Mouse (Mus musculus) ovary, adult 18-20 months (tissue): ENCODE results near the gene Rufy1.
"Not testable (repeated sequence)": the region's sequence is repeated elsewhere in the genome, so short reads cannot be mapped to it uniquely, and the experiment has no call there.

Experiments
- DNase-seq: peaks from one replicate; pipeline ENCODE4 v3.0.0; 2022; ENCODE audit warnings: low spot score, mixed read lengths

Rufy1 gene

DNA sequence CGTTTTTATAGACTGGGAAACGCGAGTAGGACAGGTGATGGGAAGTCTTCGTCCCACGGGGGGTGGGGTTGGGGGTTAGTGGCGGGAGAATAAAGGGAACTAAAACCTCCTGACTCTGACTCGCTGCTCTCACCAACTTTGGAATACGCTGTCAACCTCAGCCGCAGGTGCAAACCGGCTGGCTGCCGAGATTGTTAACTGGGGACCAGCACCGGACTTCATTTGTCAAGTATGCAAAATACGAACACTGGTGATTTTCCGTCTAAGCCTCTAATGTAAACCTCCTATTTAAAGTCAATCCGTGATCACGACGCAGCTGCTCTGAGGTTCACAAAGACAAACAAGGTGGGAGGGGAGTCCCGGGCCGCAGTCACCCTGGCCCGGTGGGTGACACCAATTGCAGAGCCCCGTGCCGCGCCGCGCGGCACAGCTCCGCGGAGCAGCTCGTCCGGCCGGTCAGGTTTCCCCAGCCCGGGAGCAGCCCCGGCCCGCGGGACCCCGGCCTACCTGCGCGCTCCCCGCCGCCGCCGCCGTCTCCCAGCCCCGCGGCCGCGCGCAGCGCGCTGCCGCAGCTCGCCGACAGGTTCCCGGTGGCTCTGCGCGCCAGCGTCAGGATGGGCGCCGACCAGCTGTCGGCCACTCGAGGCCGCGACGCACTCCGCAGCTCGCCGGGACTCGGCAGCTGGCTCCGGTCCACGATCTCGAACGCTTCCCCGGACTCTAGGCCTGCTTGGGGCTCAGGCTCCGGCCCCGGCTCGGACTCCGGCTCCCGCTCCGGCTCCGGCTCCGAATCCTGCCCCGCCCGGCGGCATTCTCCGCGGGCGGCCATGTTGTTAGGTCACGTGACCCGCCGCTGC is at the start of gene Rufy1:
Rufy1 (minus strand) TSS at position 849 of the 857 bp plus-strand sequence.
- peak; percentile 64 for DNase-seq

DNA sequence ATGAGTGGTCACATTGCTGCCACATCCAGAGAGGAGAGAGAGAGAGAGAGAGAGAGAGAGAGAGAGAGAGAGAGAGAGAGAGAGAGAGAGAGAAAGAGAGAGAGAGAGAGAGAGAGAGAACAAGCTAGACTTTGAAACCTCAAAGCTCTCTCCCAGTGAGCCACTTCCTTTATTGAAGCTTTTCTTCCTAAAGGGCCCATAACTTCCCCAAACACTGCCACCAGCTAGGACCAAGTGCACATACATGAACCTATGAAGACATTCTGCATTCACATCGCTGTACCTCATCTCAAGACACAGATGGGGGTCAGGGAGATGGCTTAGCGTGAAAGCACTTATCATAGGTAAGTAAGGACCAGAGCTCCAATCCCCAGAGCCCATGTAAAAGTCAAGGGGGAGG is 47.1 kb upstream of the Rufy1 start:
- no peak for DNase-seq

DNA sequence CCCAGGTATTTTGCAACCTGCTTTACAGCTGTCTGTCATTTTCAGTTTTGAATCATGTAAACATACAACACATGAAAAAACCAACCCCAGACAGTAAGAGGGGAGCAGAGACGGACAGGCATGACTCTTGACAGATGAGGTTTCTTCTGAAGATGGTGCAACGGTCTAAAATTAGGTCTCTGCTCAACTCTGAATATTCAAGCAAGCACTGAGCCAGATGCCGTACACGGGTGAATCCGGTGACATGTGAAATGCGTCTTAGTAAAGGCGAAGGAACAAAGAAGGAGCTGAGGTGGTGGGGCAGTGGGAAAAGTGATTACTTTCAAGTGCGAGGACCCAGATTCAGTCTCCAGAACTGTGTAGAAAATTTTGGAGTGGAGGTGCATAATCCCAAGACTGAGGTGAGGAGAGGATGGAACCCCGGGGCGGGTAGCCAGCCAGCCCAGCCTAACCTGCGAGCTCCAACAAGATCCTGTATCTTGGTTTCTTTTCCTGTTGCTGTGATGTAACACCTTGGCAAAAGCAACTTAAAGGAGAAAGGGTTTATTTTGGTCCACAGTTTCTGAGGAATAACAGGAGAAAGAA is 46.7 kb upstream of the Rufy1 start:
- no peak for DNase-seq

DNA sequence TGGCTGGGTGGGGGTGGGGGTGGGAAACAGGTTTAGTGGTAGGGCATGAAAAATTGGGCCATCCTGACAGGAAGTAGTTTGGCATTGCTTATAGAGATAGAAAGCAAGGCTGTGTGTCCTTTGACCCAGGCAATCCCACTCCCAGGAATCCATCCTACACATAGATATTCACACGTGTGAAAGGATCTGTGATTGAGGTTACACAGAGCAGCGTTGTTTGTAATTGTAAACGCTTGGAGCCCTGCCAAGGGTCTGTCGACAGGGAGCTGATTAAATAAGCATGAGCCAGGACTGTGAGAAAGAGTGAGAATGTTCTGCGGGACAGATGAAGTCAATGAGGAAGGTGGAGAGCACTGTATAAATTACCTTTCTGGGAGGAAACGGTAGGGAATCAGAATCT is 46.0 kb upstream of the Rufy1 start:
- no peak for DNase-seq

DNA sequence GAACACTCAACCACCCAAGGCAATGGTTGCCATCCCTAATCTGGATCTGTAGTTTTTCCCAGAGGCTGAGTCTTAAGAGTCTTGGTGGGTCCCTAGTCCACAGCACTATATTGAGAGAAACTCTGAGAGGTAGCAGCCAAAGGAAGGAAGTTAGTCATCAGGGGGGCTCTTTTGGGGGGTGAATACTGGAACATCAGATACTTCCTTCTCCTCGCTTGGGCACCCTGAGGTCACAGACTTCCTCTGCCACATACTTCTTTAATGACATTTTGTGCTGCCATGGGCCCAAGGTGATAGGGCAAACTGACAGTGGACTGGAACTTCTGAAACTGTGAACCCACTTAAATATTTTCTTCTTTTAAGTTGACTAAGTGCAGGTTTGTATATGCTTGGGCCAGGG is 43.0 kb upstream of the Rufy1 start:
- DNase-seq = no peak

DNA sequence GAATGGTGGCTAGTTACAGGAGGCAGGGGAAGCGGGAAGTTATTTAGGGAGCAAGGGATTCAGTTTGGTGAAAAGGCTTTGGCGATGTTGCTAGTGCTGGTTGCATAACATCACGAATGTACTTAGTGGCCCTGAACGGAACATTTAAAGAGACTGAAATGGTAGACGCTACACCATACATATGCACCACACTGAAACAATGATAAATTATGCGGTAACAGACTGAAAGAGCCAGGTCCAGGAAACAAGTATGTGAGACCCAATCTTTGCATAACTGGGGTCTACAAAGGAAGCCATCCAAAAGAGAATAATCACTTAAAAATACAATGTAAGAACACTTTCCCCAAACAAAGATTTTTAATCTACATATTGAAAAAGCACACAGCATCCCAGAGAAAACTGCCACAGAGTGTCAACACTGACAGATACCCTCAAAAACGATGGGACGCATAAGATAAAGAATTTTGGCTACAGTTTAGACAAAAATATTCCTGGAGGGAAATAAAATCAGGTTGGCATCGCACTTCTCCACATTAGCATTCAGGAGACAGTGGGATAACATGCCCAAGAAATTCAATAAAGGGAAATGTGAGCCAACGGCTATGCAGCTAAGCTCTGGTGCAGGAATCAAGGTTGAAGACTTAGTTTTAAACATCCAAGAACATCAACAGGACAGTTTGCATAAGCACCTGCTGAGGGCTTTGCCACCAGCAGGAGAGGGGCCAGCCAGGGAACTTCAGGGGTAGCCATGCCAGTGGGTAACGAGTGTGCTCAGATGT is 41.4 kb upstream of the Rufy1 start:
- DNase-seq = no peak

DNA sequence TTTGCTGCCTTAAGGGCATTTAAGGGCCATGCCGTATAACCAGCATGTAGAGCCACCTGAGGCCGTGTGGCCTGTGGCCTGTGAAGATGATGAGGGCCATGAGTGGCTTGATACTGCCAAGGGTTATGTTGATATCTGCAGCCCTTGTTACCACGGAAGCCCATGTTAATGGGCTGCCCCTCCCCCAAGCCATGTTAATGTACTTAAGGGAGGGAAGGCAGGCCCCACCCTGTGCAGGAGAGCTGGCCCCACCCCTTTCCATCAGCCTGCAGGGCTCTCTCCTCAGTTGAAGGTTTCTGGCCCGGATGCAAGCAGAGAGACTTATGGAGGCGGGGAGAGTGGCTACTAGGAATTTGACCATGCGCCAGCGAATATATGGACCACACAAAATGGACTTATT is 30.6 kb upstream of the Rufy1 start:
- no peak for DNase-seq

DNA sequence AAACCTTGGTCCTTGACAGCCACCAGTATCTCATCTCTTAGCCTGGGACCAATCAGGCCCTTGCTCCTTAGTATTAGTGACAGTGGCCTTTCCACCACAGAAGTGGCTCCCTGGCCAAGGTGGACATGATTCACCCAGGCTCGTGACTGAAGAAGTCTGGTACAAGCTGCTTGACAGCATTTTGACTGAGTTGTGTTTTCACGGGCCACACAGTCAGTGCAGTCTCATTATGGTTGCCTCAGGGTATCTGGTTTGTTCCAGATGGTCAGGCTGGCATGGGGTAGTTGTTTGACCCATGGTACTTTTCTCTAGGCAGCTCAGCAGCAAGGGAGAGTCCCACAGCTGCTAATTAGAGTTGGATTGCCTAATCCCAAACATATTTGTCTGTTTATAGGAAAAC is 28.3 kb upstream of the Rufy1 start:
- DNase-seq = no peak

DNA sequence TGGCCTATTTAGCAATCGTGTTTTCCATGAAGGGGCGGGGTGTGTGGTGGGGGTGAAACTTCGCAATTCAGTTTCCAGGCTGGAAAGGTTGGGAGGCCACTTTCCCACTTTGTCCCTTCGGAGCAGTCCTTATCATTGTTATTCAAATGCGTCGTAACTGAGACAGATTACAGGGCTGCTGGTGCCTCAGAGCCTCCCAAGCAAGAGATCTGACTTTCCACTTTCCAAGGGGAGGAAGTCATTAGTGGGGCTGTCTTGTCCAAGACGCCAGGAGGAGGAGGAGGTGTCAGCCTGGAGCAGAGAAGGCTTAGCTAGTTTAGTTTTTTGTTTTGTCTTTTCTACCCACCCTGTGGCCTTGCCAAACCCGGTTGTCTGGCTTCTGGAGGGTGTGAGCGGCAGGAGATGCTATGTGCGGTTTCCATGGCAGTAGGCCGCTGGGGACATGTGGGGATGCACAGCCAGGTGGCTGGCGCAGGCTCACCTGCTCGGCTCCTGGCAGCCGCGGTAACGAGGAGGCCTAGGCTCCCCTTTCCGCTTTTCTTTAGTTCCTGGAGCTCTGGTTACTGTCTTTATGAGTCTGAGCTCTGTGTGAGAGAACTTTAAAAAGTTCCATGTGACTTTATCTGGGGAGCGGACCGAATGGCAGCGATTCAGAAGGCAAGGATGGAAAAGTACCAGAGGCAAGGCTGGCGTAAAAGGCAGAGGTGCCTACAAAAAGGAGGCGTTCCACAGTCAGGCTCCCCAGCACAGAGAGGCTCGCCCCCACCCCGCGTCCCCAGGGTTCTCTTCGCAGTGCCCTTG is 26.4 kb upstream of the Rufy1 start:
- DNase-seq = peak; percentile 82

DNA sequence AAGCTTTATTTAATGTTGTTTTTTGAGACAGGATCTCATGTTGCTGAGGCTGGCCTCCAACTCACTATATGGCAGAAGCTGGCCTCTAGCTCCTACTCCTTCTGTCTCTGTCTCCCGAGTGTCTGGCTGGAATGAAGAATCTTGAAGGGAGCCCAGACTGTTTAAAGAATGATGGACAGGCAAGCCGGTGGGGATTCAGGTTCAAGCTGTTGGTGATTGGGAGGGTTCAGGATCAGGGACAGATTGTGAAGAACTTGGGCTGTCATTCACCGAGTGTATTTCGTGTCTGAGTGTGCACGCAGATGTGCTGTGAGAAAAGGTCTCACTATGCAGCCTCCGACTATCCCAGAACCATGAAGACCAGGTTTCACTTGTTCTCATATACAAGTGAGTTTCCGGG is 25.5 kb upstream of the Rufy1 start:
- no peak for DNase-seq

DNA sequence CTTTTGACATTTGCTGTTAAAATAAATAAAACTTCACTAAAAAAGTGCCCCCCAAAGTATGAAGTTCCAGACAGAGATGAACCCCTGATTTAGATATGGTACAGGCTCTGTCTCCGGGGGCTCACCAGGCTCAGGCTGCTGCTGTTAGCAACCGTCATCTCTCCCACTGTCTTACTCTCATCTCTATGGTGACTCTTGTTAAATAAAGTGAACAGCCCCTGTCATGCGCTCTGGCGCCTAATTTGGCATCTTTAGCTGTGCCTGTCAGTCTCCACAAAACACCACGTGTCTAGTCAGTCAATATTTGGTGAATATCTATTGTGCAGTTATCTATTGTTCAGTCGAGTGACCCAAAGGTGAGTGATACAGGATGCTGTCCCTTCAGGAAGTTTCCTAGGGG is 24.0 kb upstream of the Rufy1 start:
- no peak for DNase-seq

DNA sequence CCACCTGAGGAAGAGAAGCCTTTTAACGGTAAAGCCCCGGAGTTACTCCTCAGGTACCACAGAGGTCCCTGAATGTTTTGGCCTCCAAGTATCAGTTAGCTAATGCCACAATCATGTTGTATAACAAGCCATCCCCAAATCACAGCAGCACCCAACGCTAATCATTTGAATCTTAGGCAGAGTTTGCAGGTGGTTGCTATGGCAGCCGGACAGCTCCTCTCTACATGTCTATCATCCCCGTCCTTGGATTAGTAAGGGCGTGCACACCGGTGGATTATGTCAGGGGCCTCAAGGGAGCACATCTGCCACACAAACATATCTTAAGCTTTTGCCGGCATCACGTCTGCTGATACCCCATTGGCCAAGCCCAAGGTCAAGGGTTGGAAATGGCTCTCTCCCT is 19.3 kb upstream of the Rufy1 start:
- no peak for DNase-seq

DNA sequence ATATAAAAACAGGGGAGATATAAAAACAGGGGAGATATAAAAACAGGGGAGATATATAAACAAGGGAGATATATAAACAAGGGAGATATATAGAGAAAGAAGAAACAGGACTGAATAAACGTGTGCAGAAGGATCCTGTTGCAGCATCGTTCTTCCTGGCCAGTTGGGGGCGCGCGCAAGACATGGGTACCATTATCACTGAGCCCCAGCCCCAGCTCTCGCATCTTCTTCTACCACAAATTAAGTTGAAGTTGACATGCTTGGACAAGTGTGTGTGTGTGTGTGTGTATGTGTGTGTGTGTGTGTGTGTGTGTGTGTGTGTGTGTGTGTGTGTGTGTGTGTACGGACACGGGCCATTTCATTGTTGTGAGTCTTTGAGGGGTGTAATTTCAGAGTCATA is 17.2 kb upstream of the Rufy1 start:
- DNase-seq = not testable (repeated sequence)

DNA sequence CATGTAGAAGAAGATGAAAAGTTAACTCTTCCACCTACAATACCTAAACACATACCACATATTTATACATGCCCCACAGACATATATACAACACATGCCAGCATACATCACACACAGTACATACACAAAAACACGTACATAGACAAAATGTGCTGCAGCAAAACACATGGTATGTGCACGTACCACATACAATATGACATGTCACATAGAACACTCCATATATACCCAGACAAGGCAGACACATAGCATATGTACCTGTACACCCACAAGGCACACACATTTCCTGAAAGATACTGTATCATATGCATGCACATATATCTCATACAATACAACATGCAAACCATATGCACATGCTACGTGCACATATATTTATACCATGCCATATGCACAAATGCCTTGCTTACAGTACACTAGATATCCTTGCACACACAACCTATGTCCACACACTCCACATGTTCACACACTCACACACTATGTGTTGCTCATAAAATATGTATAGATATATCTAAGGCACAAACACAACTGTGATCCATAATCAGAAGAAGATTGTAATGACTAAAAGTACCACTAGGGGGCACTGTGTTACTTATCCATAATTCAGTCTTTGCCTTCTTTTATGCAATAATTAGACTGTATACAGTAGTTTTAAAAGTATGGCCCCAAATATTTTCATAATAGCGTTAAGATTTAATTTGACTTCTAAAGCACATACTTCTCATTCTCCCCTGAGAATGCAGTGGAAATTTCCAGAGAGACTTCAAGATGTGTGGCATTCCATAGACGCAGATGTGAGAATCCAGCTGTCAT is 12.5 kb upstream of the Rufy1 start:
- no peak for DNase-seq

DNA sequence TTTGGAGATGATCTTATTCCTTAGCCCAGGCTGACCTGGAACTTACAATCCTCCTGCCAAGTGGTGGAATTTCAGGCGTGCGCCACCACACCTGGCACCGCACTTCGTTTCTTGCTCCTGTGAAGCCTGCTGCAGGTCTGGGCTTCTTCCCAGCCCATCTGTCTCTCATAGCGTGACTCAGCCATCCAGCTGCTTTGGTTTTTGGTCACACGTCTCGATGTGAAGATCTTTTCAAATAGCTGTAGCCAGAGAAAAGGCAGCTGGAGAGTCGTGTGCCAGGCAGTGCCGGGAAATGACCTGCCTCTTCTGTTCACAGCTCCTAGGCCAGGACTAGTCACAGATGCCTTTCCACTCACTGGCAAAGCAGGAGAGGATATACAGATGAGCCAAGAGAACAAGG is 10.7 kb upstream of the Rufy1 start:
- no peak for DNase-seq

DNA sequence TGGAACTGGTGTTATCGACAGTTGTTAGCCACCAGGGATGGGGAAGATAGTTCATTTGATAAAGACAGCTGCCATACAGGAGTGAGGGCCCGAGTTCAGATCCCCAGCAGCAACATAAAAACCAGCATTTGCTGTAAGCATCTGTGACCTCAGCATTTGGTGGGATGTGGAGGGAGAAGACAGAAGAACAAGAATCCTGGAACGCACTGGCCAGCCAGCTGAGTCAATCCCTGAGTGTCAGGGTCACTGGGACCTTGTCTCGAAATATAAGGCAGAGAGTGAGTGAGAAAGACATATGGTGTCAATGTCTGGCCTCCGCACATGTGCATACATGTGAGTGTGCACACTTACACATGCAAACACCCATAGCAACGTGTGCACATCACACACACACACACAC is 9.8 kb upstream of the Rufy1 start:
- DNase-seq = no peak

DNA sequence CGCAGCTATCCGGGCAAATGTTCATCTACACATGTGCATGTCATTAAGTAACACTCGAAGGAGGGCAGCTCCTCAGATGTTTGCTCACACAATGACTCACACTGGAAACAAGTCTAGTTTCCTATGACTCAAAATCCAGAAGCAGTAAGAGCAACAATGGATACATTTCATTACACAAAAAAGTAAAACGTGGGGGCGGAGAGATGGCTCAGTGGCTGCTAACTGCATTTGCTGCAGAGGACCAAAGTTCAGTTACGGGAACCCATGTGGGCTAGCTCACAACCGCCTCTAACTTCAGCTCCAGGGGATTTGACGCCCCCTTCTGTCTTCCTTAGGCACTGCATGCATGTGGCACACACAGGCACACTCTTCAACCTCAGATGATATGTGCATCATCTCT is 8.9 kb upstream of the Rufy1 start:
- no peak for DNase-seq

DNA sequence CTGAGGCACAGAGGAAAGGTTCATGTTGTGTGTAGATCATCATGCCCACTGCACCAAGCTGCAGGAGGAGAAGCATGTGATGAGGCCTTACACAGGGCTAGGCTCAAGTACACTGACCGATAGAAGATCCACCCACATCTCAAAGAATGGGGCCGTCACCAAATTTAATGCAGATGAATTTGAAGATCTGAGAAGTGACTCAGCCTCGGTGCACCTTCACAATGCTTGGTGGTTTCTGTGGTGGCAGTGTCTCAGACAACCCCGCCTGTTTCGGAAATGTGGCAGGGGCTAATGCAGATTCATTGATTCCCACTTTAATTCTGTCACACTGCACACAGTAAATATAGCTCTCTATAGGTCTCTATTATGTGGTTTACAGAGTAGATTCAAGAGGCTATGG is 2.0 kb upstream of the Rufy1 start:
- DNase-seq = no peak

DNA sequence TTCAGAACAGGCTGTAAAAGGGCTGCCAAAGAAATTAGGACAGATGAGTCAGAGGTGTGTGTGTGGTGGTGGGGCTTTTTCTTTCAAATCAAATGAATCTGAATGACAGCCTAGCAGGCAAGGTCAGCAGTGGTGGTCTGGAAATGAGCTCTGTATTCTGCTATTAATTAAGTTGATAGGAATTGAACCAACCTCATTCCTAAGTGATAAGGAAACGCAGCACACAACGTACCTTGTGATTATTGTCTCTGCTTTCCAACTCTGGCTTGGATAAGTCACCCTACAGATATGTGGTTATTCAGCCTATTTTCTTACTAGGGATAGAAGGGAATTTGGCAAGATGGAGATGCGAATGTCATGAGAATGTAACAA is 1.1 kb upstream of the Rufy1 start:
- DNase-seq = no peak

DNA sequence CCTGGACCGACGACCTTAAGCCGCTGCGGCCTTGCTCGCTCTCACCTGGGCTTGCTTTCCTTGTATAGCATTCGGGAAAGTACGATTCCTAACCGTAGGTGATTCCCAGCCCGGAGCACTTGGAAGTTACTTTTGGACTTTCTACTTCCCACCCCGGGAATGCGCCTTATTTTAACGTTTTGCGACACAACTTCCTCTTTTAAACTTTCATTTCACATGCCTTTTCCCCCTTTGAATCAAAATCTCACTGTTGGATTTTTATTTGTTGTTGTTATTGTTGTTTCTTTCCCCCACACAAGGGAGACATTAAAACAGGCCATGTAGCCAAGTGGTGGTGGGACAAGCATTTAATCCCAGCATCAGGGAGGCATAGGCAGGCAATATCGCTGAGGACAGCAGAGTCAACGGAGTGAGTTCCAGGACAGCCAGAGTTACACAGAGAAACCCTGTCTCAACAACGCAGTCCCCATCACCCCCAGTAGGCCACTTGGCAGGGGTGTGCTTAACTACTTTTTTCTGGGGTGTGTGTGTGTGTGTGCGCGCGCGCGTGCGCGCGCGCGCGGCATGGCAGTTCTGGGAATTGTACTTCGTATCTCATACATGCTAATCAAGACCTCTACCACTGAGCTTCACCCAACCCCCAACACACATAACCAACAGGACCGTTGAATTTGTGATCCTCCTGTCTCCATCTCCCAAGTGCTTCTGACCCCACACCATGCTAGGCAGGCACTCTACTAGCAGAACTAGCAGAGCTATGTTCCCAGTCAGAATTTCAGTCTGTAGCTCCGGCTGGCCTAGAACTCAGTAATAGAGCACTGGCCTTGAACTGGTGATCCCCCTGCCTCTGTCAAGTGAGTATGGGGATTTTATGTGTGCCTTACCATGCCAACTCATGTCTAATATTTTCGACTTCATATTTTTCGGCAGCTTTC is 476 bp upstream of the Rufy1 start:
- DNase-seq = no peak
